Mouse (Mus musculus) urinary bladder, postnatal 25 days (tissue): ENCODE measurements around the gene Sorbs1.

Experiments
- DNase-seq: peaks from one replicate; pipeline ENCODE4 v3.0.0; 2022; ENCODE audit warnings: low spot score

Gene Sorbs1

DNA sequence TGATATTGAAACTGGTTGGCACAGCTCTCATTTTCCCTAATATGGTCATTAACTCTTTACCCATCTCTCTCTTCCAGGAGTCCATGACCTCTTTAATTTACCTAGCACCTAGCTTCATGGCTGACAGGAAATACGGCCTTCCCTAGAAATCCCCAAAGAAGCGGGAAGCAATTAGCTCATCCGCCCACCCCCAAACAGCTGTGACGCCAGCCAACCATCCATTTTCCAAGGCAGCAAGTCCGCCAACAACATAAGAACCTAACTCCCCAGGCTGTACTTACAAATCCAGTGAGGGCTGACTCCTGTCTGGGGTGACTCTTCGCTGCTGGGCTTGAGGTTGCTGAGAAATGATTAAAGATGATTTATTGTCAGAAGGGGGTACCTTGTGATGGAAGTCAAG is 214.4 kb downstream of the Sorbs1 start:
- no peak for DNase-seq

DNA sequence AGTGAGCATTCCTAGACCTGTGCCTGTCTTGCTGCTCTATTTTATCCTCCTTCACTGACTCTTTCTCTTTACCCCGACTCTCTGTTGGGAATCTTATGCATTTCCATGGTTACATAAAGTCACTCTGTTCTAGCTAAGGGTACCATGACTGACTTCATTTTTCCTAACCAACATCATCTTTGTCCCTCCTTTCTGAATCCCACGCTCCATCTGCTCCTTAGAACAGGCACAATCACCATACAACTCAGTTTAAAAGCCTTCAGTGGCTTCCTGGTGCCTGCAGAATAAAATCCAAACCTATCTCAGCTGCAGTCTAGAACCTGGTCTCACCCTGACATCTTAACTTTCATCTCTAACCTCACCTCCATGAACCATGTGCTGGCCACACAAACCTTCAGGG is 215.0 kb downstream of the Sorbs1 start:
- DNase-seq, result no peak

DNA sequence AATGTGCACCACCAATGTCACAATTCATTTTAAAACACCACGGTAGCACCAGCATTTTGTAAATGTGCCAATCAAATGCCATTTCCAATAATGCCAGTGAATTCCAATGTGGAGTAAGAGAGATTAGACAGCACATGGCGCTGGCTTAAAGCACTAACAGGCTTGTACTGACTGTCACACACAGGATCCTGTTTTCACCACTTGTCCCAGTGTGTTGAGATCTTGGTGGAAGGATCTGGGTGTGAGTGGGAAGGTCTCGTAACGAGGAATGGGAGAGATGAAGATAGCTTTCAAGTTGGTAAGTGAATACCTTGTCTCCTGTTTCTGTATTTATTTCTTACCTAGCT is 215.8 kb downstream of the Sorbs1 start:
- DNase-seq, result no peak

GRCm38 (mm10) chr19:40297078-40297797 is 216.3 kb downstream of the Sorbs1 start:
- DNase-seq, result no peak

GRCm38 (mm10) chr19:40294231-40294630 is 219.3 kb downstream of the Sorbs1 start:
- no peak for DNase-seq

DNA sequence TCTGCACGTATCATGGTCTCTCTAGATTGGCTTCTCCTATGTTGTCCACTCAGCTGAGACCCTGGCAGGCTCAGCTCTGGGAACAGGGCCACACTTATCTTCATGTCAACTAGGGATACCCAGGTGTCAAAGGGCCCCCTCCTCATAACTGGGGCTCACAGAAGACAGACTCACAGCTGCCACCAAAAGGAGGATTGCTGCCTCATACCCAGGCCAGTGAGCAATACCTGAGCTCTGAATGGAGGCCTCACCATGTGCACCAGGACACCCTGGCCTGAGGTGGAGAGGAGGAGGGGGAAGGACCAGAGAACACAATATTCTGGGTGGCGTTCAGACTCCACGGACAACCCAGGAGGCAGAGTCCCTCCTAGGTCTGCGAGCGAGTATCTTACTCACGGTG is 219.8 kb downstream of the Sorbs1 start:
- no peak for DNase-seq

GRCm38 (mm10) chr19:40290099-40290724 is 223.4 kb downstream of the Sorbs1 start:
- DNase-seq, result no peak

DNA sequence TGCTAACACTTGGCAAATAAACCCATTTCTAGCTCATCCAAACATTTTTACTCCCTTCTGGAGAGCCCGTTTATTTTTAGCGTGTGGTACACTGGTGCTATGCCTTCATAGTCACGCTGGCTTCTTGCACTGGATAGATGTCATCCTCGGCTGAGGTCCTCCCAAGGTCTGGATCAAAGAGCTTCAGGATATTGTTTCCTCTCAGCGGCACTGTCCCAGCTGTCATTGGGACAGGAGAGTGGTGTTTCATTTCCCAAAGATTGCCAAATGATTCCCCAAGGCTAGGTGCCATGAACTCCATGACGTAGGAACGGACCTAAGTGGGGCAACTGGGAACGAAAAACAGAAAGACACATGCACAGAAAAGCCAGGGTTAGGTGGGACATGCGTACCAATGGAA is 225.2 kb downstream of the Sorbs1 start:
- no peak for DNase-seq

- no peak for DNase-seq
Measured at GRCm38 (mm10) chr19:40284704-40285103, 228.9 kb downstream of the Sorbs1 start.

GRCm38 (mm10) chr19:40283415-40283814 is 230.2 kb downstream of the Sorbs1 start:
- no peak for DNase-seq

- DNase-seq, result no peak
Measured at GRCm38 (mm10) chr19:40278372-40279023, 235.1 kb downstream of the Sorbs1 start.

- no peak for DNase-seq
Measured at GRCm38 (mm10) chr19:40277494-40277893, 236.1 kb downstream of the Sorbs1 start.

GRCm38 (mm10) chr19:40275401-40276188 is 238.0 kb downstream of the Sorbs1 start:
- no peak for DNase-seq

DNA sequence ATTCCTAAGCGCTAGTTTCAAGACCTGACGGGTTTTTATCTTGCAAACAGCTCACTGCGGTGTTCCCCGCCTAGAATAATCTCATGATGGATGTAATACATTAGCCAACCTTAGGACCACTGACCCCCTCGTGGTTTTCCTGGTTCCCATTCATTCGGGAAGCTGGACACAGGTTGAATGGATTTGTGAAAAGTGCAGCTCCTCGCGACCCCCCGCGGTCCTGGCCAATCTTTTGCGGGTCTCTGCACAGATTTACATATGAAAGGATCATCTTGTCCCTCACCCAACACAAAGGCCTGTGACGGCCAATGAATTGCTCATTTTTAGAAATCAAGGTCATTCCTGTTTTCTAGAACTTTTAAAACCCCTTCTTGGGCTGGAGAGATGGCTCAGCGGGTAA is 240.9 kb downstream of the Sorbs1 start:
- DNase-seq, result no peak

GRCm38 (mm10) chr19:40271308-40271892 is 242.2 kb downstream of the Sorbs1 start, which contains the start of gene Pdlim1:
TSS of gene Pdlim1 (minus strand) at chr19:40271842.
- DNase-seq, result peak; percentile 76

DNA sequence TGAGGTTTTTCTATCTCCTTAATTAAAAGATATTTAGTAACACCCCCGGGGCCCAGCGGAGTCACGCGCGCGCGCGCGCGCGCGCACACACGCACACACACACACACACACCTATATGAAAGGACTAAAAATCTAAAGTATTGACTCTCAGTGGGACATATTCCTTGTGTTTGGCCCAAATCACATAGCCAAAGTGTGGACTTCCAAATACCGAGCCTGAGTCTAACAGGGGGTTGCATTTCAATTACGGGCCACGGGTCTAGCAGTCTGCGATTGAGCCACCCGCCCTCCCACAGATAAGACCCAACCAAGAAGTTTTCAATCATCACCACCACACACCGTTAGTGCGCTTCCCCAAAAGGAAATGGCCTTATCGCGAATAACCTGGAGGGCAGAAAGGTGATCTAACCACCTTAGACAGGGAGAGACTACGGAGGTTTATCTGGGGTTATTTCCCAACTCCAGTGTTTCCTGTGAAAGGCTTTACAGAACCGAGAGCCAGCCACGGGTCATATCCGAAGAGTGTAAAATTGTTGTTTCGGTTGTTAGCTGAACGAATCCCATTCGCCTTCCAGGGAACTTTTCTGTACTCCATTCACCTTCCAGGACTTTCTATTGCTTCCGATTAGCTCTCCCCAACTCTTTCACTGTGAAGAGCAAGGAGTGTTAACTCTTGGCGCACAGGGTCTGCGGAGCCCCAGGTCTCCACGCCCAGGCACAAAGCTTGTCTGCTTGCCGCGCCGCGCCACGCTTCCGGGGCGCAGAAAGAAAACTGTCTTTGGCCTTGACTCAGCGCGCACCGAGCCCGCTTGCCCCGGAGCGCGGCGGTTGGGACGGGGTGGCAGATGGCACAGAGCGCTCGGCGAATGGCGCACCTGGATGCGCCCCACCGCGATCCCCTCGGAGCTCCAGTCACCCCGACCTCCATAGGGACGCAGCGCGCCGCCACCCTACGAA is 242.9 kb downstream of the Sorbs1 start:
- peak; percentile 52 for DNase-seq

- no peak for DNase-seq
Measured at GRCm38 (mm10) chr19:40269526-40269925, 244.1 kb downstream of the Sorbs1 start.

- no peak for DNase-seq
Measured at GRCm38 (mm10) chr19:40268493-40268892, 245.1 kb downstream of the Sorbs1 start.

GRCm38 (mm10) chr19:40267380-40267779 is 246.2 kb downstream of the Sorbs1 start:
- no peak for DNase-seq

- DNase-seq, result no peak
Measured at GRCm38 (mm10) chr19:40259485-40259884, 254.1 kb downstream of the Sorbs1 start.

- DNase-seq, result no peak
Measured at GRCm38 (mm10) chr19:40257396-40257795, 256.2 kb downstream of the Sorbs1 start.
